Mouse (Mus musculus) myocyte (in vitro differentiated cells): ENCODE results near the gene Olfr478.

Source experiments
- E2F4 ChIP-seq: IDR thresholded peaks from one replicate; pipeline ENCODE4 v1.6.1; 2011; ENCODE audit warnings: mild to moderate bottlenecking, control low read depth, moderate library complexity; ENCODE audit not compliant: insufficient read depth
- MAX ChIP-seq: IDR thresholded peaks from one replicate; pipeline ENCODE4 v1.6.1; 2011; ENCODE audit warnings: low read depth, mild to moderate bottlenecking, control low read depth
- MYOD1 ChIP-seq, 3 experiments: IDR thresholded peaks; one replicate each; pipeline ENCODE4 v1.6.1; 2011; ENCODE audit warnings: control low read depth in 2 of 3, low read depth in 2 of 3, mild to moderate bottlenecking in 2 of 3, moderate library complexity in 1 of 3; ENCODE audit not compliant: insufficient read length in 2 of 3, control insufficient read depth in 1 of 3
- POLR2A ChIP-seq: IDR thresholded peaks from one replicate; pipeline ENCODE4 v1.6.1; 2011; ENCODE audit warnings: low read depth, mild to moderate bottlenecking, control low read depth, moderate library complexity; ENCODE audit not compliant: insufficient read length
- REST ChIP-seq: IDR thresholded peaks from one replicate; pipeline ENCODE4 v1.6.1; 2011; ENCODE audit warnings: mild to moderate bottlenecking, control low read depth, moderate library complexity; ENCODE audit not compliant: insufficient read depth, insufficient read length
- USF1 ChIP-seq: IDR thresholded peaks from one replicate; pipeline ENCODE4 v1.6.1; 2011; ENCODE audit warnings: low read depth, mild to moderate bottlenecking, control low read depth, moderate library complexity

GRCm38 (mm10) chr7:108079555-108079954 is 45.8 kb upstream of the Olfr478 start, which contains the start of gene Olfr481:
- TF ChIP-seq MYOD1 (IDR thresholded peaks at IDR 0.05; ENCODE audit: control insufficient read depth in 1 of 3, insufficient read length in 2 of 3, low read depth in 2 of 3) = no peak
- TF ChIP-seq POLR2A = no peak
- no peak for TF ChIP-seq MAX
- no peak for TF ChIP-seq E2F4
- TF ChIP-seq USF1 = no peak
- TF ChIP-seq REST = no peak
